In genomic region chr7:122289243-122290111, GRCm38 (mm10) we compare ENCODE assay signal across 9 mouse cellular contexts. TPM values are rescaled to one million over a fixed set of nuclear protein-coding genes. Genes with fewer than 3 reads are reported as not detected.
DNase-seq lines count a peak whose midpoint lies in the region; ATAC-seq and TF ChIP-seq lines count a peak whose summit lies in the region.
"Had no signal": no experiment of that assay in that cellular context is flagged by ENCODE, and none has a peak within 500 bp of the region (broad histone marks: within the 10 kb centered on the region; RNA-seq: fewer than 3 reads in every experiment).

No protein-coding gene starts in this region.

- H3K9me3 ChIP-seq in forebrain, embryonic 12.5 days: no peaks in the 10 kb centered on the region
- no peaks in the 10 kb centered on the region for H3K9me3 ChIP-seq in hindbrain, embryonic 16.5 days (ENCODE audit: control insufficient read depth, low read length)
- no peaks in the 10 kb centered on the region for H3K9me3 ChIP-seq in lung, postnatal 0 days (ENCODE audit: low read length)

- TF ChIP-seq EP300 in lung, postnatal 0 days (IDR thresholded peaks at IDR 0.05): no peak

- DNase-seq in gastrocnemius, postnatal 10 days: peak; percentile 21
- no peak for DNase-seq in gastrocnemius, postnatal 36 days
- DNase-seq in brain, embryonic 14.5 days (ENCODE audit: low read depth): peak; percentile 46
- no peak for DNase-seq in lung, postnatal 0 days (ENCODE audit: low spot score)
- DNase-seq in ovary, postnatal 14 days (ENCODE audit: low spot score): peak; percentile 1
- peak; percentile 82 for DNase-seq in thymus, postnatal 4 days

- H3K27ac ChIP-seq in forebrain, embryonic 12.5 days: 0 out of 2 replicates have a peak overlapping the region, but pooled peaks have one; percentile 36
- H3K27ac ChIP-seq in hindbrain, embryonic 16.5 days (ENCODE audit: low read depth, low read length): peak overlapping the region; percentile 74
- H3K27ac ChIP-seq in lung, postnatal 0 days (ENCODE audit: low read length): no peak overlapping the region

- peaks cover 21% of the 10 kb centered on the region for H3K4me1 ChIP-seq in forebrain, embryonic 12.5 days
- H3K4me1 ChIP-seq in hindbrain, embryonic 16.5 days (ENCODE audit: control insufficient read depth, insufficient read depth, low read depth, low read length): peaks cover 26% of the 10 kb centered on the region
- no peaks in the 10 kb centered on the region; the same call in 1 of the 2 replicates for H3K4me1 ChIP-seq in lung, postnatal 0 days (ENCODE audit: insufficient read depth, low read depth, low read length)

- H3K36me3 ChIP-seq in forebrain, embryonic 12.5 days (replicated peaks): no peaks in the 10 kb centered on the region
- H3K36me3 ChIP-seq in hindbrain, embryonic 16.5 days (ENCODE audit: control insufficient read depth, insufficient read depth, low read length): no peaks in the 10 kb centered on the region
- no peaks in the 10 kb centered on the region for H3K36me3 ChIP-seq in lung, postnatal 0 days (ENCODE audit: insufficient read depth, low read length)

- intact Hi-C loops in gastrocnemius, postnatal 36 days (cut with DNase I): no loop called here

- no peak for TF ChIP-seq POLR2A in brain, embryonic 14.5 days (IDR thresholded peaks at IDR 0.05; ENCODE audit: borderline replicate concordance, extremely low read depth, insufficient read depth, insufficient read length, poor library complexity, severe bottlenecking)

- H3K27me3 ChIP-seq in forebrain, embryonic 12.5 days: peaks cover 42% of the 10 kb centered on the region
- no peaks in the 10 kb centered on the region for H3K27me3 ChIP-seq in hindbrain, embryonic 16.5 days (replicated peaks; ENCODE audit: control insufficient read depth, insufficient read depth, low read length)
- peaks cover 23% of the 10 kb centered on the region; the same call in 1 of the 2 replicates for H3K27me3 ChIP-seq in lung, postnatal 0 days (replicated peaks; ENCODE audit: insufficient read depth, low read length)

- ATAC-seq in forebrain, embryonic 12.5 days (ENCODE audit: low FRiP score): peak; percentile 66
- ATAC-seq in hindbrain, embryonic 16.5 days: peak; percentile 68
- ATAC-seq in lung, postnatal 0 days: peak; percentile 21; the same call in 1 of the 2 replicates

- under 1% methylated on average over 65 of the region's 66 CpGs for WGBS in forebrain, embryonic 12.5 days
- WGBS in hindbrain, embryonic 16.5 days: 0% methylated on average over 62 of the region's 66 CpGs
- 2% methylated on average over 50 of the region's 66 CpGs for WGBS in lung, postnatal 0 days

- H3K4me3 ChIP-seq in forebrain, embryonic 12.5 days (replicated peaks): peak overlapping the region; percentile 69
- peak overlapping the region; percentile 72 for H3K4me3 ChIP-seq in hindbrain, embryonic 16.5 days (ENCODE audit: low read length)
- H3K4me3 ChIP-seq in lung, postnatal 0 days (ENCODE audit: low read depth, low read length): peak overlapping the region; percentile 46

- H3K4me2 ChIP-seq in forebrain, embryonic 12.5 days: peak overlapping the region; percentile 92
- peak overlapping the region; percentile 96 for H3K4me2 ChIP-seq in hindbrain, embryonic 16.5 days (ENCODE audit: low read length)
- peak overlapping the region; percentile 86 for H3K4me2 ChIP-seq in lung, postnatal 0 days (replicated peaks; ENCODE audit: low read depth, low read length)

- H3K9ac ChIP-seq in forebrain, embryonic 12.5 days: peak overlapping the region; percentile 59
- H3K9ac ChIP-seq in hindbrain, embryonic 16.5 days (ENCODE audit: low read depth, low read length): peak overlapping the region; percentile 80
- H3K9ac ChIP-seq in lung, postnatal 0 days (replicated peaks; ENCODE audit: low read depth): no peak overlapping the region

- TF ChIP-seq CTCF in brain, embryonic 14.5 days (IDR thresholded peaks at IDR 0.05; ENCODE audit: borderline replicate concordance, extremely low read depth, insufficient read depth, insufficient read length): no peak
- no peak for TF ChIP-seq CTCF in lung, postnatal 0 days (IDR thresholded peaks at IDR 0.05)

RNA-seq across cellular contexts. Expression of gene Prkcb, which starts 0.9 kb away (rescaled TPM):
- 1 to 10 TPM; 2.9 to 4.2 TPM for total RNA-seq in gastrocnemius, postnatal 10 days (2021)
- total RNA-seq in gastrocnemius, postnatal 36 days (2021): 1 to 10 TPM; 1.4 to 1.8 TPM
- 44.9 and 74.2 TPM in 2 replicates for polyA plus RNA-seq in brain, embryonic 14.5 days (2012; rRNA removed)
- polyA plus RNA-seq in forebrain, embryonic 12.5 days (2016; fragmentation: Nextera tagmentation; extraction: Ambion mirVana): 18.5 and 20.5 TPM in 2 replicates
- polyA plus RNA-seq in hindbrain, embryonic 16.5 days (2015; fragmentation: Nextera tagmentation; extraction: Ambion mirVana): 127 and 139 TPM in 2 replicates
- 2.2 and 2.3 TPM in 2 replicates for polyA plus RNA-seq in lung, postnatal 0 days (2015; fragmentation: Nextera tagmentation; extraction: Ambion mirVana)
- total RNA-seq: MEL had no signal

Comparison
In these comparisons a context has a peak if more than half of its experiments do, and no peak if none do; other contexts are left out.
1. DNase-seq: peak in gastrocnemius, postnatal 10 days (single experiment), brain, embryonic 14.5 days (single experiment), ovary, postnatal 14 days (single experiment) and thymus, postnatal 4 days (single experiment); none in gastrocnemius, postnatal 36 days (0 of 2) and lung, postnatal 0 days (single experiment).
2. Peak in every context shown above with its lines, with median percentiles within 50 percentile points of each other: ATAC-seq, H3K4me2 ChIP-seq and H3K4me3 ChIP-seq.